Mouse (Mus musculus) embryonic facial prominence, embryonic 15.5 days (tissue): ENCODE measurements at regions not wholly inside any gene's neighbourhood (a gene's known extent, or its start where the extent isn't known, plus 50 kb on each side); places are given as distances from the start of the nearest gene placed in this dataset.

Experiments used
- ATAC-seq: fragments of 200-750 bp; cut with Nextera tagmentation; 2 replicates; pipeline ENCODE4 v1.8.0; 2017; ENCODE audit warnings: low read depth, moderate TSS enrichment; ENCODE audit not compliant: insufficient number of reproducible peaks, low FRiP score, low TSS enrichment
- H3K27ac ChIP-seq: fragments of 300-500 bp; sonication (generic); replicated peaks from 2 replicates; pipeline ENCODE4 v1.5.1; 2015; ENCODE audit warnings: mild to moderate bottlenecking, inconsistent platforms
- H3K27me3 ChIP-seq: fragments of 300-500 bp; sonication (generic); 2 replicates; pipeline ENCODE4 v1.6.1; 2015; ENCODE audit warnings: inconsistent platforms
- H3K36me3 ChIP-seq: fragments of 300-500 bp; sonication (generic); 2 replicates; pipeline ENCODE4 v1.6.1; 2015; ENCODE audit warnings: mild to moderate bottlenecking, inconsistent platforms
- H3K4me1 ChIP-seq: fragments of 300-500 bp; sonication (generic); 2 replicates; pipeline ENCODE4 v1.6.1; 2015; ENCODE audit warnings: inconsistent platforms
- H3K4me2 ChIP-seq: fragments of 300-500 bp; sonication (generic); replicated peaks from 2 replicates; pipeline ENCODE4 v1.6.1; 2015; ENCODE audit warnings: mild to moderate bottlenecking, inconsistent platforms
- H3K4me3 ChIP-seq: fragments of 300-500 bp; sonication (generic); replicated peaks from 2 replicates; pipeline ENCODE4 v1.5.1; 2015; ENCODE audit warnings: mild to moderate bottlenecking, inconsistent platforms
- H3K9ac ChIP-seq: fragments of 300-500 bp; sonication (generic); 2 replicates; pipeline ENCODE4 v1.6.1; 2015; ENCODE audit warnings: inconsistent platforms
- H3K9me3 ChIP-seq: fragments of 300-500 bp; sonication (generic); replicated peaks from 2 replicates; pipeline ENCODE4 v1.6.1; 2016; ENCODE audit warnings: inconsistent platforms
- WGBS: fragments of 180-500 bp; shearing (Covaris S2); methylation state at CpG from one replicate; pipeline ENCODE4 v1.1.7; 2015; 5-methylcytosine and 5-hydroxymethylcytosine counted together

- peaks cover 24% of the 10 kb centered on the region for H3K4me1 ChIP-seq
- ATAC-seq = peak; percentile 88
- H3K27ac ChIP-seq = peak overlapping the region; percentile 82
- no peak overlapping the region for H3K4me3 ChIP-seq
- H3K9ac ChIP-seq = no peak overlapping the region
- 6% methylated on average over 15 of the region's 15 CpGs for WGBS
- H3K27me3 ChIP-seq = no peaks in the 10 kb centered on the region
- no peak overlapping the region for H3K4me2 ChIP-seq
- no peaks in the 10 kb centered on the region for H3K9me3 ChIP-seq
- no peaks in the 10 kb centered on the region for H3K36me3 ChIP-seq
Measured at GRCm38 (mm10) chr9:63896073-63896807, 125.6 kb downstream of the Smad6 start.

- WGBS = 61% methylated on average over 17 of the region's 17 CpGs
- no peak overlapping the region for H3K27ac ChIP-seq
- no peaks in the 10 kb centered on the region for H3K36me3 ChIP-seq
- H3K27me3 ChIP-seq = no peaks in the 10 kb centered on the region
- no peak overlapping the region for H3K4me2 ChIP-seq
- H3K4me1 ChIP-seq = peaks cover 29% of the 10 kb centered on the region
- no peak overlapping the region for H3K9ac ChIP-seq
- H3K9me3 ChIP-seq = no peaks in the 10 kb centered on the region
- no peak overlapping the region for H3K4me3 ChIP-seq
- no peak for ATAC-seq
Measured at GRCm38 (mm10) chr9:63892235-63892971, 129.5 kb downstream of the Smad6 start.

DNA sequence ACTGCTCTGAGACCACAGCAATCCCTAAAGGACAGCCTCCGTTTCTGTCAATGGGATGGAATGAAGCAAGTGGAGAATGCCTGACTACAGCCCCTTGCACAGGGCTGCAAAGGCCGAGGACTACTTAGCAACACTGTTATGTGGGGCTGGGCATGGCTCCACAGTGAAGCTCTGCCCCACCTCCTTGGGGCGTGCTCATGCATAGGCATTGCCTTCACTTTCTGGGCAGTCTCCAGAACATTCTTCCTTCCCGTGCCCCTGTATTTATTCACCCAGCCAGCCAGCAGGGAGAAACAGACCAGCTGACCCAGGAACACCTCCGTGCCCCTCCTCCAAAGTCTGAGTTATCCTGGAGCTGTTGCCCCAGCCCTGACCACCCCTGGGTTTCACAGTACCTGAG lies 131.1 kb downstream of the Smad6 start:
- Histone ChIP-seq H3K4me3 (no peak overlapping the region), H3K9ac (no peak overlapping the region), H3K9me3 (no peaks in the 10 kb centered on the region), H3K36me3 (no peaks in the 10 kb centered on the region), H3K27me3 (no peaks in the 10 kb centered on the region), H3K4me2 (no peak overlapping the region), H3K27ac (no peak overlapping the region), H3K4me1 (peaks cover 14% of the 10 kb centered on the region)
- ATAC-seq = no peak
- WGBS = 50% methylated on average over 5 of the region's 5 CpGs

GRCm38 (mm10) chr9:63889570-63889969 lies 131.8 kb upstream of the Smad3 start:
- Histone ChIP-seq H3K4me2 (no peak overlapping the region), H3K4me3 (no peak overlapping the region), H3K27me3 (no peaks in the 10 kb centered on the region), H3K4me1 (peaks cover 18% of the 10 kb centered on the region), H3K9ac (no peak overlapping the region), H3K27ac (no peak overlapping the region), H3K9me3 (no peaks in the 10 kb centered on the region), H3K36me3 (no peaks in the 10 kb centered on the region)
- 68% methylated on average over 6 of the region's 6 CpGs for WGBS
- ATAC-seq = no peak

DNA sequence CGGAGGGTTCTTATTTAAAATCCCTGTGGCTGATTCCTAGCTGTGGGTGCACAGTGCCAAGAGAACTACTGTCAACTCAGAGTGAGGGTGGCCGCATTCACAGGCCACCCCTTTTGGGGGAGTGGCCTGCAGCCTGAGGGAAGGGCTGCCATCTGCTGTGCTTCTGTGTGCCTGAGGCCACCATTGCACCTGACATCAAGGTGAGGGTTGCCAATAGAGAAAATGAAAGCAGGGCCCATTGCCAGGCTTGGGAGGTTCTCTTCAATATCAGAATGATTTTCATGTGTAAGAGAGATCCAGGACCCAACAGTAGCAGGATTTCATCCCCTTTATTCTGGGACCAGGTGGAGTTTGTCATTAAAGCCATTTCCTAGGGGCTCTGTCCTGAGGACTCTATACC lies 127.2 kb upstream of the Smad3 start:
- Histone ChIP-seq H3K9me3 (no peaks in the 10 kb centered on the region), H3K4me1 (peaks cover 26% of the 10 kb centered on the region), H3K27ac (0 out of 2 replicates have a peak overlapping the region, but pooled peaks have one; percentile 14), H3K27me3 (no peaks in the 10 kb centered on the region), H3K4me2 (no peak overlapping the region), H3K36me3 (no peaks in the 10 kb centered on the region), H3K4me3 (no peak overlapping the region), H3K9ac (no peak overlapping the region)
- no peak for ATAC-seq
- 49% methylated on average over 2 of the region's 2 CpGs for WGBS

DNA sequence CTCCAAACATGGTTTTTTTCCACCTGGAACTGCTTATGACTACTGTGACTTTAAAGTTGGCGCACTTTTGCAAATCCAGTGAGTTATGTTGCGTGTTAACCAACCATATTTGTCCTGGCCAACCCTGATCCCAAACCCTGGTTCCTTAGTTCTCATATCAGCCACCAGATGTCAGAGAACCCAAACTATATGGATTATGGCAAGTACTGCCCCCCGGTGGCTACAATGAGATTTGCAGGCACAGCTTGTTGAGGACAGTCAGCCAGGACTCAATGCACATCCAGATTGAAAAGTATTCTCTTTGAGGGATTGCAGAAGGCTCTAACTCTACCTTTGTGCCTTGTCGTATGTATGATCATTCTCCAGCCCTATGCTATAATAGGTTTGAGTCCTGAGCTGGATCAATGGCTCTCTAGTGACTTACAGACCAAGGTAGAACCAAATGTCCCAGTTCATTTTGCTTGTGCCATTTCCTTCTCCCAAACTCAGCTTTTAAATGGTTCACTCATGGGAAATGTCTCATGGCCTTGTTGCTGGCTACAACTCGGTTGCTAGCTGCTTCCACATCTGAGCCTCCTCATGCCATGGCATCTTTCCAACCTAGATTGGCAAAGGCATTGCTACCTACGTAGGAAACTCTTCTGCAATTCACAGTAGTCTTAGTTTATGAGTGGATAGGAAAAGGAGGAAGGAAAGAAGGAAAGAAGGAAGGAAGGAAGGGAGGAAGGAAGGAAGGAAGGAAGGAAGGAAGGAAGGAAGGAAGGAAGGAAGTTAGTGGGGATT lies 126.1 kb upstream of the Smad3 start:
- 59% methylated on average over 6 of the region's 6 CpGs for WGBS
- no peak for ATAC-seq

DNA sequence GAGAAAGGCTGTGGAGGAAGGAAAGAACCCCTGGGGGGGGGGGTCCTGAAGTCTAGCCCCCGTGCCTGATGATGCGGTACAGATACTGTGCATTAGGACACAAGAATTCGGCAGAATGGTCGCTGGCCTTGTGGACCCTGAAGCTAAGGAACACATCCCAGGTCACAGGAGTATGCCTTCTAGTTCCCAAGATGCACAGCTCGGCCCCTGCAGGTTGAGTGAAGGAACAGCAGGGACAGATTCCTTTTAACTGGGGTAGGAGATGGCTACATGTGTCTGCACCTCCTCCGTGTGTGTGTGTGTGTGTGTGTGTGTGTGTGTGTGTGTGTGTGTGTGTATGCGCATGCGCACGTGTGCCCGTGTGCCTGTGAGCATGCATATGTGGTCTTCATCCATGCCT lies 123.9 kb upstream of the Smad3 start:
- H3K4me2 ChIP-seq = no peak overlapping the region
- no peaks in the 10 kb centered on the region for H3K27me3 ChIP-seq
- no peaks in the 10 kb centered on the region for H3K9me3 ChIP-seq
- no peak for ATAC-seq
- H3K27ac ChIP-seq = no peak overlapping the region
- no peak overlapping the region for H3K9ac ChIP-seq
- peaks cover 47% of the 10 kb centered on the region for H3K4me1 ChIP-seq
- no peak overlapping the region for H3K4me3 ChIP-seq
- WGBS = 82% methylated on average over 10 of the region's 10 CpGs
- no peaks in the 10 kb centered on the region for H3K36me3 ChIP-seq

More for the DNA sequence above, 126.1 kb upstream of the Smad3 start:
- Histone ChIP-seq H3K27ac (0 out of 2 replicates have a peak overlapping the region, but pooled peaks have one; percentile 14), H3K36me3 (no peaks in the 10 kb centered on the region), H3K9ac (no peak overlapping the region), H3K27me3 (no peaks in the 10 kb centered on the region), H3K4me2 (no peak overlapping the region), H3K9me3 (no peaks in the 10 kb centered on the region), H3K4me1 (peaks cover 33% of the 10 kb centered on the region), H3K4me3 (no peak overlapping the region)

DNA sequence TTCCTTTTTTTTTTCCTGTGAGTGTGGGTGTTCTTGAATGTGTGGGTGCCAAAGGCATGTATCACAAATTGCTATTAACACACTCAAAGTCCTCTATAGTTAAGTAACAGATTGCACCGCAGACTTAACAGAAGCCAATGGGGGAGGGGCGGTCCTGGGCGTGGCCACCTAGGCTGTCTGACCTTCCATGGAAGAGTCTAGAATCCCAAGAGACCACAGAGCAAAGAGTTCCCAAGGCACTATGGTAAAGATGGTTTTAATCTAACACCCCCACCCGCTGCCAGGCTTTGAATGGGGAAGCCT lies 123.4 kb upstream of the Smad3 start:
- Histone ChIP-seq H3K9me3 (no peaks in the 10 kb centered on the region), H3K36me3 (no peaks in the 10 kb centered on the region), H3K27me3 (no peaks in the 10 kb centered on the region), H3K4me2 (peak overlapping the region; percentile 44), H3K27ac (no peak overlapping the region), H3K9ac (no peak overlapping the region), H3K4me1 (peaks cover 51% of the 10 kb centered on the region), H3K4me3 (no peak overlapping the region)
- no peak for ATAC-seq
- 49% methylated on average over 4 of the region's 4 CpGs for WGBS

DNA sequence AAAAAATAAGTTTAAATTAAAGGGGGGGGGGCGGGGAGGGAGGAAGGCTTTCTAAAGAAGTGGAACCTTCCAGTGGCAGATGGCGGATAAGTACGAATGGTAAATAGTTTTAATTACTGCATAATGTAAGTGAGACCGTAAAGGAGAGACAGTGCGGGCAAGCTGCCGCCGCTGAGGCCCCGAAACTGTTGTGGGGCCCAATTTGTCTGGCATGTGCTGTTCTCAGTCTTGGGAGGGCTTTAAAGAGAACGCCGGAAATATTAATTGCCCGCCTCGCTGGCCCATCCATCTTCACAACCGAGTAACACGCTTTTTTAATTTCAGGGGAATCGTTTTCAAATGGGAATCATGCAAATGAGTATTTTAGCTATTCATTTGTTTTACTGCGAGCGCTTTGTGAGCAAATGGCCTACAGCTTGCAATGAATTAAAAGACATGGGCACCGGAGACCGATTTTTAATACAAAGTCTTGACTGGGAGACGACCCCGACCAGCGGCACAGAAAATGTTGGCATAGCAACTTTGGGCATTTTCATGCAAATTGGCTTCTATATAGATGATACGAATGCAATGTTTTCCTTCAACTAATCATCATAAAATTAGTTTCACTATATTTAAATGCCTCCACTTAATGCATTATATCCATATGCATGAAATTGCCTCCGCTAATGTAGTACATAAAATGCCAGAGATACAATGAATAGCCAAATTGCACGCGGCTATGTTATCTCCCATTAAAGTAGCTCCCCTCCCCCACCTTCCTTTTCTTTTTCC lies 122.9 kb upstream of the Smad3 start:
- ATAC-seq = 0 out of 2 replicates have a peak, but pooled peaks have one; percentile 44
- no peaks in the 10 kb centered on the region for H3K36me3 ChIP-seq
- peak overlapping the region; percentile 20 for H3K4me3 ChIP-seq
- no peaks in the 10 kb centered on the region for H3K9me3 ChIP-seq
- H3K4me1 ChIP-seq = peaks cover 53% of the 10 kb centered on the region
- no peaks in the 10 kb centered on the region for H3K27me3 ChIP-seq
- WGBS = 18% methylated on average over 26 of the region's 26 CpGs
- H3K9ac ChIP-seq = no peak overlapping the region
- no peak overlapping the region for H3K27ac ChIP-seq
- peak overlapping the region; percentile 44 for H3K4me2 ChIP-seq

- H3K27me3 ChIP-seq = no peaks in the 10 kb centered on the region
- H3K4me3 ChIP-seq = peak overlapping the region; percentile 20
- H3K9me3 ChIP-seq = no peaks in the 10 kb centered on the region
- 20% methylated on average over 15 of the region's 15 CpGs for WGBS
- H3K4me2 ChIP-seq = peak overlapping the region; percentile 44
- no peaks in the 10 kb centered on the region for H3K36me3 ChIP-seq
- H3K4me1 ChIP-seq = peaks cover 50% of the 10 kb centered on the region
- peak overlapping the region; percentile 51 for H3K27ac ChIP-seq
- ATAC-seq = no peak
- no peak overlapping the region for H3K9ac ChIP-seq
Measured at GRCm38 (mm10) chr9:63879710-63880428, 122.1 kb upstream of the Smad3 start.
